Comparison of ENCODE assay signal across 22 mouse cellular contexts in the genomic region with DNA sequence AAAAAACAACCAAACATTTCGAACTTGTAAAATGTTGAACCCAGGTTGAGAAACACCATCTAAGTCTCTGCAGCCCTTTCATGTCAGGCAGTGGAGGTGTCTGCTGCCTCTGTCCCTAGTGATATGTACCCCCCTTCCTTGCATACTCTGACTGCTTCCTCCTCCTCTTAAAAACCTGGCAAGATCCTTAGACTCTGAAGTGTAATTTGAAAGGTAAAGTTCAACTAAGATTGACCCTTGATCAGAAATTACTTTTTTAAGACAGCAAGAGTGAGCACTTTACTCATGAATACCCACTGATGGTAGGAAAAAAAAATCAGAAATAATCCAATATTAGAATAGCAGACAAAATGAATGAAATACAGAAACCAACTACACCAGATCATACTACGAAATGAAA. TPM values are rescaled to one million over a fixed set of nuclear protein-coding genes. Genes with fewer than 3 reads are reported as not detected.
DNase-seq lines count a peak whose midpoint lies in the region; ATAC-seq and TF ChIP-seq lines count a peak whose summit lies in the region.
"Had no signal": no experiment of that assay in that cellular context is flagged by ENCODE, and none has a peak within 500 bp of the region (broad histone marks: within the 10 kb centered on the region; RNA-seq: fewer than 3 reads in every experiment).

No protein-coding gene starts in this region.

- ATAC-seq in hindbrain, embryonic 15.5 days (ENCODE audit: low FRiP score, low read depth), result no peak
- no peak for ATAC-seq in hindbrain, embryonic 16.5 days
- ATAC-seq: activated CD4-positive, CD25-positive, alpha-beta regulatory T cell, adult 4 months; CD4-positive, CD25-positive, alpha-beta regulatory T cell, adult 4 months; forebrain, embryonic 13.5 days; forebrain, embryonic 15.5 days; Patski had no signal

- WGBS in hindbrain, embryonic 15.5 days, result 90% methylated on average over 2 of the region's 2 CpGs
- WGBS in hindbrain, embryonic 16.5 days, result 94% methylated on average over 2 of the region's 2 CpGs
- WGBS in kidney, adult 2 months, result 82% methylated on average over 2 of the region's 2 CpGs

- H3K27me3 ChIP-seq in hindbrain, embryonic 15.5 days, result no peaks in the 10 kb centered on the region
- H3K27me3 ChIP-seq in hindbrain, embryonic 16.5 days (replicated peaks; ENCODE audit: control insufficient read depth, insufficient read depth, low read length), result no peaks in the 10 kb centered on the region
- no peaks in the 10 kb centered on the region for H3K27me3 ChIP-seq in kidney, adult 2 months (replicated peaks; ENCODE audit: control insufficient read depth, insufficient read depth, low read length)
- H3K27me3 ChIP-seq: CH12.LX; embryonic facial prominence, embryonic 12.5 days; forebrain, embryonic 13.5 days; forebrain, embryonic 15.5 days; Patski had no signal

- DNase-seq in kidney, adult 2 months, result peak; percentile 58
- DNase-seq in kidney, postnatal 10 days, result no peak
- DNase-seq in layer of hippocampus, adult 2 months (ENCODE audit: low spot score in 2 of 2), result no peak
- DNase-seq in layer of hippocampus, postnatal 10 days (ENCODE audit: low spot score in 2 of 2), result no peak
- DNase-seq: adrenal gland, adult 8-10 months; adrenal gland, postnatal 14 days; adrenal gland, postnatal 36 days; B cell, adult 2 months; cerebellum, adult 11-12 months; cerebellum, adult 2 months; cerebellum, postnatal 10 days; cerebellum, postnatal 25 days had no signal

- H3K9me3 ChIP-seq in hindbrain, embryonic 15.5 days, result no peaks in the 10 kb centered on the region
- no peaks in the 10 kb centered on the region for H3K9me3 ChIP-seq in hindbrain, embryonic 16.5 days (ENCODE audit: control insufficient read depth, low read length)
- H3K9me3 ChIP-seq: embryonic facial prominence, embryonic 10.5 days; embryonic facial prominence, embryonic 12.5 days; forebrain, embryonic 13.5 days; forebrain, embryonic 15.5 days had no signal

- no peak for TF ChIP-seq CTCF in kidney, adult 2 months (conservative IDR thresholded peaks at IDR 0.05; ENCODE audit: insufficient read depth, insufficient read length, low read depth, low read length)
- TF ChIP-seq CTCF in layer of hippocampus, adult 2 months (conservative IDR thresholded peaks at IDR 0.05), result no peak

- H3K4me3 ChIP-seq in hindbrain, embryonic 15.5 days, result no peak overlapping the region
- H3K4me3 ChIP-seq in hindbrain, embryonic 16.5 days (ENCODE audit: low read length), result no peak overlapping the region
- H3K4me3 ChIP-seq in kidney, adult 2 months (ENCODE audit: insufficient read depth, low read depth, low read length), result no peak overlapping the region
- no peak overlapping the region for H3K4me3 ChIP-seq in layer of hippocampus, adult 2 months
- H3K4me3 ChIP-seq: embryonic facial prominence, embryonic 10.5 days; embryonic facial prominence, embryonic 12.5 days; forebrain, embryonic 13.5 days; forebrain, embryonic 15.5 days had no signal

- TF ChIP-seq POLR2A in kidney, adult 2 months (IDR thresholded peaks at IDR 0.05; ENCODE audit: low read depth, low read length), result no peak

- no peak overlapping the region for H3K4me2 ChIP-seq in hindbrain, embryonic 15.5 days
- H3K4me2 ChIP-seq in hindbrain, embryonic 16.5 days (ENCODE audit: low read length), result no peak overlapping the region
- H3K4me2 ChIP-seq: embryonic facial prominence, embryonic 12.5 days; forebrain, embryonic 13.5 days; forebrain, embryonic 15.5 days had no signal

- H3K27ac ChIP-seq in hindbrain, embryonic 15.5 days (replicated peaks), result 0 out of 2 replicates have a peak overlapping the region, but pooled peaks have one; percentile 39
- H3K27ac ChIP-seq in hindbrain, embryonic 16.5 days (ENCODE audit: low read depth, low read length), result no peak overlapping the region
- no peak overlapping the region for H3K27ac ChIP-seq in kidney, adult 2 months (ENCODE audit: insufficient read depth, low read depth, low read length)
- peak overlapping the region; percentile 30; the same call in 1 of the 2 replicates for H3K27ac ChIP-seq in layer of hippocampus, adult 2 months
- H3K27ac ChIP-seq: embryonic facial prominence, embryonic 10.5 days; embryonic facial prominence, embryonic 12.5 days; forebrain, embryonic 13.5 days; forebrain, embryonic 15.5 days had no signal

- no peaks in the 10 kb centered on the region for H3K4me1 ChIP-seq in hindbrain, embryonic 15.5 days (replicated peaks)
- no peaks in the 10 kb centered on the region for H3K4me1 ChIP-seq in hindbrain, embryonic 16.5 days (ENCODE audit: control insufficient read depth, insufficient read depth, low read depth, low read length)
- H3K4me1 ChIP-seq in kidney, adult 2 months (ENCODE audit: control insufficient read depth, insufficient read depth, low read length), result peaks cover 2% of the 10 kb centered on the region; the same call in 1 of the 2 replicates
- H3K4me1 ChIP-seq: embryonic facial prominence, embryonic 10.5 days; embryonic facial prominence, embryonic 12.5 days; forebrain, embryonic 13.5 days; forebrain, embryonic 15.5 days had no signal

- H3K9ac ChIP-seq in hindbrain, embryonic 15.5 days, result no peak overlapping the region
- no peak overlapping the region for H3K9ac ChIP-seq in hindbrain, embryonic 16.5 days (ENCODE audit: low read depth, low read length)
- H3K9ac ChIP-seq: embryonic facial prominence, embryonic 12.5 days; forebrain, embryonic 13.5 days; forebrain, embryonic 15.5 days had no signal

- H3K36me3 ChIP-seq in hindbrain, embryonic 15.5 days, result no peaks in the 10 kb centered on the region
- H3K36me3 ChIP-seq in hindbrain, embryonic 16.5 days (ENCODE audit: control insufficient read depth, insufficient read depth, low read length), result no peaks in the 10 kb centered on the region
- H3K36me3 ChIP-seq in kidney, adult 2 months (ENCODE audit: control insufficient read depth, insufficient read depth, low read length), result no peaks in the 10 kb centered on the region
- H3K36me3 ChIP-seq: embryonic facial prominence, embryonic 12.5 days; forebrain, embryonic 15.5 days had no signal

RNA-seq across cellular contexts. Expression of a gene that starts 46.3 kb away (rescaled TPM):
- 29.5 and 31.9 TPM in 2 replicates for polyA plus RNA-seq in hindbrain, embryonic 15.5 days (2015; fragmentation: Nextera tagmentation; extraction: Ambion mirVana)
- 30.9 and 33.0 TPM in 2 replicates for polyA plus RNA-seq in hindbrain, embryonic 16.5 days (2015; fragmentation: Nextera tagmentation; extraction: Ambion mirVana)
- 5.9 and 7.3 TPM in 2 replicates for polyA plus RNA-seq in kidney, adult 2 months (2012; rRNA removed)
- 10 to 100 TPM; 24.2 to 26.5 TPM for total RNA-seq in layer of hippocampus, adult 2 months (2021)
- 10 to 100 TPM; 28.1 to 29.0 TPM for total RNA-seq in layer of hippocampus, postnatal 10 days (2021)

RNA-seq across cellular contexts. Expression of a gene that starts 46.4 kb away (rescaled TPM):
- polyA plus RNA-seq in hindbrain, embryonic 15.5 days (2015; fragmentation: Nextera tagmentation; extraction: Ambion mirVana), result 30.4 and 31.0 TPM in 2 replicates
- 27.9 and 28.9 TPM in 2 replicates for polyA plus RNA-seq in hindbrain, embryonic 16.5 days (2015; fragmentation: Nextera tagmentation; extraction: Ambion mirVana)
- polyA plus RNA-seq in kidney, adult 2 months (2012; rRNA removed), result 4.1 and 4.3 TPM in 2 replicates
- 100 to 1,000 TPM; 253 to 265 TPM for total RNA-seq in layer of hippocampus, adult 2 months (2021)
- total RNA-seq in layer of hippocampus, postnatal 10 days (2021), result 100 to 1,000 TPM; 142 to 146 TPM

Comparison
In these comparisons a context has a peak if more than half of its experiments do, and no peak if none do; other contexts are left out.
1. H3K27ac ChIP-seq: peak in hindbrain, embryonic 15.5 days (single experiment) and layer of hippocampus, adult 2 months (single experiment); none in hindbrain, embryonic 16.5 days (single experiment) and kidney, adult 2 months (single experiment).